Mouse (Mus musculus): ENCODE results near the gene Atrnl1. TPM values are rescaled to one million over a fixed set of nuclear protein-coding genes. Genes with fewer than 3 reads are reported as not detected.

Atrnl1 gene
- total and polyA plus RNA-seq, 2 experiments from 2014 or later: 5.4 to 60.5 TPM

DNA sequence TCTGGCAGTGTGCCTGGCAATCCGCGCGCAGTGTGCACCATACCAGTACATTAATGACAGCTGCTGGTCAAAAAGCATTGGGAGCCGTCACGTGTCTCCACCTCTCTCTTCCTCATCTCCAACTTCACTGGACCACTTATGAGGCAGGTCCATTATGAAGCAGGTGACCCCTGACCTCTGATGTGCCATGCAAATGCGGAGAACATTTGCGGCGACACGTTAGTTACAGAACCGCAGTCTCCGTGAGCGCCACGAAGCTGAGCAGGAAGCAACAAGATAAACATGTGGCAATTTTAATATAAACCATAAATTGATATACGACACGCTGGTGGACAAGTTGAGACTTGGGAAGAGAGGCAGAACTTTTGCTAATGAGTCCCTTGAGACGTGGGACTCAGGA is 481.1 kb downstream of the Atrnl1 start:
- Histone ChIP-seq H3K4me1 (ENCODE audit: insufficient read depth, low read length) (no peaks in the 10 kb centered on the region), H3K4me3 (ENCODE audit: low read depth, low read length) (no peak overlapping the region), H3K27me3 (ENCODE audit: insufficient read depth, low read length) (no peaks in the 10 kb centered on the region), H3K9ac (replicated peaks; ENCODE audit: low read length, poor library complexity, severe bottlenecking) (no peak overlapping the region), H3K36me3 (ENCODE audit: insufficient read depth, low read length) (no peaks in the 10 kb centered on the region), H3K27ac (ENCODE audit: low read depth, low read length) (no peak overlapping the region), H3K4me2 (ENCODE audit: low read depth, low read length, poor library complexity, severe bottlenecking) (no peak overlapping the region), H3K9me3 (ENCODE audit: low read length) (no peaks in the 10 kb centered on the region)
- DNase-seq (ENCODE audit: low spot score) (no peak), ATAC-seq (ENCODE audit: low FRiP score) (no peak)
- WGBS: 94% methylated on average over 16 of the region's 16 CpGs
- TF ChIP-seq CTCF (IDR thresholded peaks at IDR 0.05): no peak

DNA sequence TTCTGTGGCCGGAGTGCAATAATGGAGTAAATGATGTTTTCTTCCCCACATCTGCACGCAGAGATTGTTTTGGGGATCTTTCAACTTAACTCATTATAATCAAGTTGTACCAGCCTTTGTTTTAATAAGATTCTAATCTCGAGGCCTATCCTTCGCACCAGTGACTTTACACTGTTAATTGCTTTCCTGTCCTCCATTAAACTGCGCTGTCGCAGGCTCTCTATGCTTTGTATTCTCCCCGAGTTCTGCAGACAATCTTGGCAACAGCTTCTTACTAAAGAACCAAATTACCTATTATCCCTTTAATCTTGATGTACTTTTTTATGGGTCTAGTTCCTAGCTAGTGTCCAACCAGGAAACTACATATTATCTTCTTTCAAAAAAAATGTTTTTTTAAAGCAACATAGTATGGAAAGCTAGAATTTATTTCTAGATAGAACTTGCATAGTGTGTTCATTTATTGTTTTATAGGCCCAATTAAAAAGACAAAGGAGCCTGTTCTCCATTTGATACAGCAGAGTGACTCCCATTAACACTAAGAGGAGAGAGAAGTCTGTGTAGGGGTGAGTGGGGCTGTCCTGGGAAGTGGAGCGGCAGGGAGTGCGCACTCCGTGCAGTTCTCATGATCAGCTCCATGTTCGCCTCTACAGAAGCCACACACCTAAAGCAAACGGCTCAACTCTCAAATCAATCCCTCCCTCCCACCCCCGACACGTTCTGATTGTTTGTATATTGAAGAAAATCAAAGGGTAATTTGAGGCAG is 484.1 kb downstream of the Atrnl1 start:
- no peaks in the 10 kb centered on the region for H3K36me3 ChIP-seq (ENCODE audit: insufficient read depth, low read length)

DNA sequence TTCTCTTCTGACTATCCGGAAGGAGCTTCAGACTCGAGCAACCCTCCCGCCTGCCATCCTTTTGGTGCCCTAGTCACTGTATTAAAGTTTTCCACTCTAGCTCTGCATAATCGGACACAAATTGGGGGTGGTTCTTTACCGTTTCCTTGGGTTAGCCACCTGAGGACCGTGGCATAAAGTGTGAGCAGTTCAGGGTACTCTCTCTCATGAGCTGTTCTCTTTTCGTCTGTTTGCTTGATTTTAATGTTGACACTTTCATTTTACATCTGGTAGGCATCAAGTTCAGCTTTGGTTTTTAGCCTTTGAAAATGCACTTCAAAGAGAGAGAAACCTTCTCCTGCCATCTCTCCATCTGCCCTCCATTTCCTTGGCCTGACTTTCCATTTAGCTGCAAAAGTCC is 484.9 kb downstream of the Atrnl1 start:
- no peaks in the 10 kb centered on the region for H3K27me3 ChIP-seq (ENCODE audit: insufficient read depth, low read length)
- H3K4me1 ChIP-seq (ENCODE audit: insufficient read depth, low read length): no peaks in the 10 kb centered on the region
- no peak for ATAC-seq (ENCODE audit: low FRiP score)
- 75% methylated on average over 7 of the region's 7 CpGs for WGBS
- no peak overlapping the region for H3K4me2 ChIP-seq (ENCODE audit: low read depth, low read length, poor library complexity, severe bottlenecking)
- DNase-seq (ENCODE audit: low spot score): no peak
- H3K36me3 ChIP-seq (ENCODE audit: insufficient read depth, low read length): no peaks in the 10 kb centered on the region
- no peak overlapping the region for H3K4me3 ChIP-seq (ENCODE audit: low read depth, low read length)
- no peaks in the 10 kb centered on the region for H3K9me3 ChIP-seq (ENCODE audit: low read length)
- H3K9ac ChIP-seq (replicated peaks; ENCODE audit: low read length, poor library complexity, severe bottlenecking): no peak overlapping the region
- no peak for TF ChIP-seq CTCF (IDR thresholded peaks at IDR 0.05)
- H3K27ac ChIP-seq (ENCODE audit: low read depth, low read length): no peak overlapping the region

More for the DNA sequence above, 484.1 kb downstream of the Atrnl1 start:
- H3K4me2 ChIP-seq (ENCODE audit: low read depth, low read length, poor library complexity, severe bottlenecking): no peak overlapping the region
- H3K4me1 ChIP-seq (ENCODE audit: insufficient read depth, low read length): no peaks in the 10 kb centered on the region
- DNase-seq (ENCODE audit: low spot score) (peak; percentile 9), ATAC-seq (ENCODE audit: low FRiP score) (no peak)
- H3K4me3 ChIP-seq (ENCODE audit: low read depth, low read length): no peak overlapping the region
- no peaks in the 10 kb centered on the region for H3K9me3 ChIP-seq (ENCODE audit: low read length)
- no peak for TF ChIP-seq CTCF (IDR thresholded peaks at IDR 0.05)
- no peaks in the 10 kb centered on the region for H3K27me3 ChIP-seq (ENCODE audit: insufficient read depth, low read length)
- 68% methylated on average over 14 of the region's 14 CpGs for WGBS
- no peak overlapping the region for H3K9ac ChIP-seq (replicated peaks; ENCODE audit: low read length, poor library complexity, severe bottlenecking)
- no peak overlapping the region for H3K27ac ChIP-seq (ENCODE audit: low read depth, low read length)

DNA sequence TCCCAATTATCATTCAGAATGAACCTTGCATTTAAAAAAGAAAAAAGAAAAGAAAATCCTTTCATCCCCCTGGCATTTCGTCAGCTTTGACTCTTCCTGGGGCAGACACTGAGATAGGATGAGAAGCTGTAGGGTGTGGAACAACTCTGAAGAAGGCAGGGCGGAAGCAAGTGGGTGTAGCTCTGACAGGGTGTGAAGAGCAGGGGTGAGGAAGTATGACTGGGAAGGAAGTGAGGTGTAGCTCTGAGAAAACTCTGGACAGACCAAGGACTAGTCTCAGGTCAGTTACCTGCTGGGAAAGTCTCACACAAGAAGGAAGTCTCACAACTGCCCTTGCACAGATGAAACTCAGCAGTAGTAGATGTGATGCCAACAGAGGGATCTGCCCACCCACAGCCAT is 486.4 kb downstream of the Atrnl1 start:
- Histone ChIP-seq H3K27ac (ENCODE audit: low read depth, low read length) (no peak overlapping the region), H3K4me2 (ENCODE audit: low read depth, low read length, poor library complexity, severe bottlenecking) (no peak overlapping the region), H3K4me3 (ENCODE audit: low read depth, low read length) (no peak overlapping the region), H3K9ac (replicated peaks; ENCODE audit: low read length, poor library complexity, severe bottlenecking) (no peak overlapping the region), H3K9me3 (ENCODE audit: low read length) (no peaks in the 10 kb centered on the region), H3K36me3 (ENCODE audit: insufficient read depth, low read length) (no peaks in the 10 kb centered on the region), H3K27me3 (ENCODE audit: insufficient read depth, low read length) (no peaks in the 10 kb centered on the region), H3K4me1 (ENCODE audit: insufficient read depth, low read length) (no peaks in the 10 kb centered on the region)
- no peak for DNase-seq (ENCODE audit: low spot score)
- 85% methylated on average over 2 of the region's 2 CpGs for WGBS
- no peak for TF ChIP-seq CTCF (IDR thresholded peaks at IDR 0.05)
- no peak for ATAC-seq (ENCODE audit: low FRiP score)

DNA sequence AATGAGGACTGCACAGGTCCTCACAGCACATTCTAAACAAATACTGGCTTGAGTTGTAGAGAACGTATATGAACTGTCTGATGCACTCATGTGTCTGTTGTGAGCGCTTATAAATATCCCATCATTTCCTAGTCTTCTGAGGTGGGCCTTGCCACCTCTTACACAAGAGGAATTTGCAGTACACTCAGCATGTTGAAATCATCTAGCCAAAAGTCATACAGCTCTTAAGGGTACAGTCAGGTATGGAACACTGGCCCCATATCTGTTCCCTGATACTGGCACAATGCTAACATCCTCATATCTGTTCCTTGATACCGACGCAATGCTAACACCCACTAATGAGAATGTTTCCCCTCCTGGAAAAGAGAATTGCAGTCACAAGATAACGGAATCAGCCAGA is 488.7 kb downstream of the Atrnl1 start:
- Histone ChIP-seq H3K4me2 (ENCODE audit: low read depth, low read length, poor library complexity, severe bottlenecking) (no peak overlapping the region), H3K27ac (ENCODE audit: low read depth, low read length) (no peak overlapping the region), H3K36me3 (ENCODE audit: insufficient read depth, low read length) (no peaks in the 10 kb centered on the region), H3K9ac (replicated peaks; ENCODE audit: low read length, poor library complexity, severe bottlenecking) (no peak overlapping the region), H3K9me3 (ENCODE audit: low read length) (no peaks in the 10 kb centered on the region), H3K27me3 (ENCODE audit: insufficient read depth, low read length) (no peaks in the 10 kb centered on the region), H3K4me3 (ENCODE audit: low read depth, low read length) (no peak overlapping the region), H3K4me1 (ENCODE audit: insufficient read depth, low read length) (no peaks in the 10 kb centered on the region)
- TF ChIP-seq CTCF (IDR thresholded peaks at IDR 0.05): no peak
- DNase-seq (ENCODE audit: low spot score): no peak
- ATAC-seq (ENCODE audit: low FRiP score): no peak
- WGBS: 95% methylated on average over 5 of the region's 5 CpGs

DNA sequence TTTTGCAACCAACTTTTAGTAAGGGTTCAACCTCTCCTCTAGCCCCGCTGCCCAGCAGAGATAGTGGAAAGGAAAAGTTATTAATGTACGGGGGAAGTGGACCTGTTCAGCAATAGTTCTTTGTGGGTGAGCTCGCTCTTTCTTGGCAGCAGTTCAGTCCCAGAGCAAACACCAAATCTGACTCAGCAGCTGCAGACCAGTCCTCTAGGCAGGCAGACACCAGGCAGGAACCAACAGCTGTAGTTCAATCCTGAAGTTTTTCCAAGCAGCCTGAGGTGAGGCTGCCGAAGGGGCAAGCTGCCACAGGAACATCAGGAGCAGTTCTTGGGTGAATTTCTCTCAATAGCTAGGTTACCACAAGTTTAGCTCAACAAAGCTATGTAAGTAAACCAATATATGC is 489.5 kb downstream of the Atrnl1 start:
- Histone ChIP-seq H3K9ac (replicated peaks; ENCODE audit: low read length, poor library complexity, severe bottlenecking) (no peak overlapping the region), H3K36me3 (ENCODE audit: insufficient read depth, low read length) (no peaks in the 10 kb centered on the region), H3K4me1 (ENCODE audit: insufficient read depth, low read length) (no peaks in the 10 kb centered on the region), H3K4me3 (ENCODE audit: low read depth, low read length) (no peak overlapping the region), H3K27ac (ENCODE audit: low read depth, low read length) (no peak overlapping the region), H3K27me3 (ENCODE audit: insufficient read depth, low read length) (no peaks in the 10 kb centered on the region), H3K4me2 (ENCODE audit: low read depth, low read length, poor library complexity, severe bottlenecking) (no peak overlapping the region), H3K9me3 (ENCODE audit: low read length) (no peaks in the 10 kb centered on the region)
- no peak for DNase-seq (ENCODE audit: low spot score)
- ATAC-seq (ENCODE audit: low FRiP score): no peak
- TF ChIP-seq CTCF (IDR thresholded peaks at IDR 0.05): no peak
- 92% methylated on average over 4 of the region's 4 CpGs for WGBS
